Mouse (Mus musculus) limb, embryonic 12.5 days (tissue): ENCODE measurements around the gene Baat. TPM values are rescaled to one million over a fixed set of nuclear protein-coding genes. Genes with fewer than 3 reads are reported as not detected.
"Not testable (repeated sequence)": the region's sequence is repeated elsewhere in the genome, so short reads cannot be mapped to it uniquely, and the experiment has no call there.

Experiments
- ATAC-seq: fragments of 200-750 bp; cut with Nextera tagmentation; 2 replicates; pipeline ENCODE4 v1.8.0; 2017; ENCODE audit warnings: low read depth, moderate TSS enrichment; ENCODE audit not compliant: insufficient number of reproducible peaks, insufficient read depth, low FRiP score, low TSS enrichment
- H3K27ac ChIP-seq: fragments of 300-500 bp; sonication (generic); 2 replicates; pipeline ENCODE4 v1.5.1; 2016; ENCODE audit warnings: mild to moderate bottlenecking, moderate library complexity
- H3K27me3 ChIP-seq: fragments of 300-500 bp; sonication (generic); 2 replicates; pipeline ENCODE4 v1.6.1; 2016; ENCODE audit warnings: mild to moderate bottlenecking, moderate library complexity
- H3K36me3 ChIP-seq: fragments of 300-500 bp; sonication (generic); 2 replicates; pipeline ENCODE4 v1.6.1; 2016; ENCODE audit warnings: mild to moderate bottlenecking, moderate library complexity
- H3K4me1 ChIP-seq: fragments of 300-500 bp; sonication (generic); replicated peaks from 2 replicates; pipeline ENCODE4 v1.6.1; 2016
- H3K4me2 ChIP-seq: fragments of 300-500 bp; sonication (generic); 2 replicates; pipeline ENCODE4 v1.6.1; 2016; ENCODE audit warnings: mild to moderate bottlenecking, moderate library complexity
- H3K4me3 ChIP-seq: fragments of 300-500 bp; sonication (generic); replicated peaks from 2 replicates; pipeline ENCODE4 v1.5.1; 2016; ENCODE audit warnings: mild to moderate bottlenecking
- H3K9ac ChIP-seq: fragments of 300-500 bp; sonication (generic); replicated peaks from 2 replicates; pipeline ENCODE4 v1.6.1; 2016; ENCODE audit warnings: mild to moderate bottlenecking, moderate library complexity
- H3K9me3 ChIP-seq: fragments of 300-500 bp; sonication (generic); 2 replicates; pipeline ENCODE4 v1.6.1; 2016; ENCODE audit warnings: mild to moderate bottlenecking, moderate library complexity
- WGBS: fragments of 180-500 bp; shearing (Covaris S2); methylation state at CpG from one replicate; pipeline ENCODE4 v1.1.7; 2016; 5-methylcytosine and 5-hydroxymethylcytosine counted together
- polyA plus RNA-seq: library from polyadenylated mRNA; unstranded; fragments of >200 nt; fragmentation: Nextera tagmentation; extraction: Ambion mirVana; gene quantifications from 2 replicates; pipeline ENCODE4 v1.2.1, GENCODE M21; 2016

Baat gene
- polyA plus RNA-seq, 1 experiment from 2014 or later = not detected

- not testable (repeated sequence) for H3K4me3 ChIP-seq, H3K36me3 ChIP-seq, ATAC-seq, H3K9ac ChIP-seq, H3K4me1 ChIP-seq, H3K4me2 ChIP-seq, H3K27me3 ChIP-seq, H3K27ac ChIP-seq, H3K9me3 ChIP-seq
- WGBS = 77% methylated on average over 1 of the region's 1 CpGs
These were observed 55.1 kb downstream of the Baat start for GRCm38 (mm10) chr4:49451133-49451847.

Other genes with a start within 250 kb of the Baat start
- not detected in 2 replicates for gene Acnat2, start 98.4 kb downstream of the Baat start, polyA plus RNA-seq
- not detected in 2 replicates for gene Acnat1, start 32.6 kb downstream of the Baat start, polyA plus RNA-seq
- 89.3 and 92.4 TPM in 2 replicates for gene Mrpl50, start 14.5 kb upstream of the Baat start, polyA plus RNA-seq
- 13.6 and 14.3 TPM in 2 replicates for gene Zfp189, start 14.6 kb upstream of the Baat start, polyA plus RNA-seq
- 0.10 TPM in 1 of 2 replicates, not detected in the other for gene Aldob, start 43.0 kb upstream of the Baat start, polyA plus RNA-seq
- gene Tmem246, start 91.3 kb upstream of the Baat start, polyA plus RNA-seq = 16.6 and 20.8 TPM in 2 replicates
- gene Rnf20, start 125.4 kb upstream of the Baat start, polyA plus RNA-seq = 57.3 and 61.5 TPM in 2 replicates
- 0.11 and 0.12 TPM in 2 replicates for gene Ppp3r2, start 175.5 kb upstream of the Baat start, polyA plus RNA-seq